Mouse (Mus musculus) hematopoietic stem cell, adult 5-6 weeks (primary cell): ENCODE results near the gene Hif3a. TPM values are rescaled to one million over a fixed set of nuclear protein-coding genes. Genes with fewer than 3 reads are reported as not detected.

Experiments used
- total RNA-seq: library from RNA; stranded (forward); fragments of 172-1452, 232-1000 nt; gene quantifications from 2 replicates; pipeline ENCODE4 v1.2.3, GENCODE M21; 2017

The Hif3a gene
- total RNA-seq, 1 experiment from 2014 or later, result 1.0 TPM

Other genes starting within 250 kb of the Hif3a start
- gene Strn4, start 246.5 kb downstream of the Hif3a start, total RNA-seq, result 50.9 and 54.5 TPM in 2 replicates
- 8.7 and 15.6 TPM in 2 replicates for gene Fkrp, start 245.7 kb downstream of the Hif3a start, total RNA-seq
- 22.3 and 30.6 TPM in 2 replicates for gene Prkd2, start 219.5 kb downstream of the Hif3a start, total RNA-seq
- 0.99 TPM in 1 of 2 replicates, not detected in the other for gene Dact3, start 187.1 kb downstream of the Hif3a start, total RNA-seq
- gene Gng8, start 170.6 kb downstream of the Hif3a start, total RNA-seq, result 0.25 TPM in 1 of 2 replicates, not detected in the other
- 1.3 and 3.7 TPM in 2 replicates for gene Ptgir, start 155.9 kb downstream of the Hif3a start, total RNA-seq
- gene Calm3, start 138.3 kb downstream of the Hif3a start, total RNA-seq, result 391 and 520 TPM in 2 replicates
- gene Pnmal2, start 117.7 kb downstream of the Hif3a start, total RNA-seq, result 0.25 TPM in 1 of 2 replicates, not detected in the other
- not detected in 2 replicates for gene Pnmal1, start 102.7 kb downstream of the Hif3a start, total RNA-seq
- gene Gm42372, start 79.3 kb downstream of the Hif3a start, total RNA-seq, result 0.99 and 1.6 TPM in 2 replicates
- 12.1 and 13.4 TPM in 2 replicates for gene Ccdc8, start 69.7 kb downstream of the Hif3a start, total RNA-seq
- gene Ppp5c, start 34.5 kb downstream of the Hif3a start, total RNA-seq, result 80.2 and 111 TPM in 2 replicates
- 0.20 and 0.88 TPM in 2 replicates for gene Psg16, start 11.6 kb upstream of the Hif3a start, total RNA-seq
- not detected in 2 replicates for gene Ceacam3, start 87.9 kb upstream of the Hif3a start, total RNA-seq
- gene Psg29, start 141.1 kb upstream of the Hif3a start, total RNA-seq, result not detected in 2 replicates